Mouse (Mus musculus) liver, embryonic 16.5 days (tissue): ENCODE data around the gene Anapc4. TPM values are rescaled to one million over a fixed set of nuclear protein-coding genes. Genes with fewer than 3 reads are reported as not detected.

ENCODE experiments used
- ATAC-seq: fragments of 200-750 bp; cut with Nextera tagmentation; 2 replicates; pipeline ENCODE4 v1.8.0; 2017; ENCODE audit warnings: low read depth, mild to moderate bottlenecking, moderate number of reproducible peaks, moderate library complexity
- H3K27ac ChIP-seq: fragments of 300-500 bp; sonication (generic); 2 replicates; pipeline ENCODE4 v1.5.1; 2014; ENCODE audit warnings: mild to moderate bottlenecking, low read length
- H3K27me3 ChIP-seq: fragments of 300-500 bp; sonication (generic); 2 replicates; pipeline ENCODE4 v1.6.1; 2014; ENCODE audit warnings: low read depth, low read length, mixed read lengths; ENCODE audit not compliant: control insufficient read depth, insufficient read depth
- H3K36me3 ChIP-seq: fragments of 300-500 bp; sonication (generic); 2 replicates; pipeline ENCODE4 v1.6.1; 2014; ENCODE audit warnings: mild to moderate bottlenecking; ENCODE audit not compliant: control insufficient read depth, insufficient read depth
- H3K4me1 ChIP-seq: fragments of 300-500 bp; sonication (generic); 2 replicates; pipeline ENCODE4 v1.6.1; 2014; ENCODE audit warnings: low read depth, low read length, mixed read lengths; ENCODE audit not compliant: control insufficient read depth
- H3K4me2 ChIP-seq: fragments of 300-500 bp; sonication (generic); 2 replicates; pipeline ENCODE4 v1.6.1; 2014; ENCODE audit warnings: low read depth, low read length, mixed read lengths
- H3K4me3 ChIP-seq: fragments of 300-500 bp; sonication (generic); 2 replicates; pipeline ENCODE4 v1.5.1; 2014; ENCODE audit warnings: low read depth, mild to moderate bottlenecking, low read length
- H3K9ac ChIP-seq: fragments of 300-500 bp; sonication (generic); 2 replicates; pipeline ENCODE4 v1.6.1; 2014; ENCODE audit warnings: low read depth, low read length
- H3K9me3 ChIP-seq: fragments of 300-500 bp; sonication (generic); replicated peaks from 2 replicates; pipeline ENCODE4 v1.6.1; 2016; ENCODE audit warnings: low read length; ENCODE audit not compliant: control insufficient read depth
- WGBS: fragments of 180-500 bp; shearing (Covaris S2); extraction: QIAGEN DNeasy Blood & Tissue Kit; methylation state at CpG from one replicate; pipeline ENCODE4 v1.1.7; 2014; ENCODE audit not compliant: insufficient replicate concordance; 5-methylcytosine and 5-hydroxymethylcytosine counted together
- polyA plus RNA-seq: library from polyadenylated mRNA; unstranded; fragments of >200 nt; fragmentation: Nextera tagmentation; extraction: Ambion mirVana; gene quantifications from 2 replicates; pipeline ENCODE4 v1.2.1, GENCODE M21; 2015

Gene Anapc4
- polyA plus RNA-seq, 1 experiment from 2014 or later, result 22.2 TPM

DNA sequence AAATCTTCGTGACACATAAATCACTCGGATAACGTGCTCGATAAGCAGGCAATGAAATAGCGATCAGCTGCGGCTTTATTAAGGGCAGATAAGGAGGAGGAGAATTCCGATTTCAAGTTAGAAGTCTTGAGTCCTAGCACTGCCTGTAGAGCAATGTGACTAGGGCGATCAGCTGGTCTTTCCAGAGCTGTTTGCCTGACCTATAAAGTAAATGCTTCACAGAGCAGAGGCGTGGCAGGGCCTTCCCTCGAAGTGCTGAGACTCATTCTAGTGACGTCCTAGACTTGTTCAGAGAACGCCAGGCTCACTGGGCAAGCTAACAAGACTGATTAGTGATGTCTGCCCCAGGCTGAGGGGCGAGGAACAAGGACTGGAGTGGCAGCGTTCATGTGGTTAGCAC, 22.8 kb upstream of the Anapc4 start:
- 78% methylated on average over 14 of the region's 14 CpGs for WGBS
- H3K27ac ChIP-seq, result no peak overlapping the region
- H3K4me3 ChIP-seq, result no peak overlapping the region
- H3K9ac ChIP-seq, result no peak overlapping the region
- H3K36me3 ChIP-seq, result peaks cover 2% of the 10 kb centered on the region
- no peak overlapping the region for H3K4me2 ChIP-seq
- no peaks in the 10 kb centered on the region for H3K9me3 ChIP-seq
- no peak for ATAC-seq
- H3K4me1 ChIP-seq, result no peaks in the 10 kb centered on the region
- H3K27me3 ChIP-seq, result no peaks in the 10 kb centered on the region

- Histone ChIP-seq H3K36me3 (peaks cover 2% of the 10 kb centered on the region), H3K4me1 (no peaks in the 10 kb centered on the region), H3K4me3 (no peak overlapping the region), H3K27me3 (no peaks in the 10 kb centered on the region), H3K9ac (no peak overlapping the region), H3K9me3 (no peaks in the 10 kb centered on the region), H3K4me2 (no peak overlapping the region), H3K27ac (no peak overlapping the region)
- ATAC-seq, result no peak
- WGBS, result 89% methylated on average over 10 of the region's 10 CpGs
Observed at GRCm38 (mm10) chr5:52812456-52812855, 21.4 kb upstream of the Anapc4 start.

DNA sequence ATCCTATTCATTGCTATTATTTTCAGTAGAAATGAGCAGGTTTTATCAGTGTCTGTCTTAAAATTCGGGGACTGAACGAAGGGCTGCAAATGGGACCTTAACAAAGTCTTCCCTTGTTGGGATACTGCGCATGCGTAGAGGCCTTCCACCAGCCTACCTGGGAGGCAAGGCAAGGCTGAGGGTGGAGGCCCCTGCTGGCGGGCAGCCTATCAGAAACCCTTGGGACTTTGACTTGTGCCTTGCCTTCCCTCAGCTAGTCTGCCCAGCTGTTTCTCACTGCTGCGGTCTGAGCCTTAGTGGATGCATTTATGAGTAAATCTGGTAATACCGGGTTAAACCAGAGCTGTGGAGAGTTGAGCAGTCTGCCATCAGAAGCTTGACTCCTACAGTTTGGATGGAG, 20.5 kb upstream of the Anapc4 start:
- Histone ChIP-seq H3K9ac (no peak overlapping the region), H3K9me3 (no peaks in the 10 kb centered on the region), H3K36me3 (peaks cover 2% of the 10 kb centered on the region), H3K4me2 (no peak overlapping the region), H3K27me3 (no peaks in the 10 kb centered on the region), H3K4me3 (no peak overlapping the region), H3K4me1 (no peaks in the 10 kb centered on the region), H3K27ac (no peak overlapping the region)
- WGBS, result 83% methylated on average over 7 of the region's 7 CpGs
- ATAC-seq, result no peak

GRCm38 (mm10) chr5:52818676-52819075, 15.1 kb upstream of the Anapc4 start:
- H3K36me3 ChIP-seq, result peaks cover 7% of the 10 kb centered on the region
- H3K27me3 ChIP-seq, result no peaks in the 10 kb centered on the region
- H3K9me3 ChIP-seq, result no peaks in the 10 kb centered on the region
- H3K4me3 ChIP-seq, result no peak overlapping the region
- no peaks in the 10 kb centered on the region for H3K4me1 ChIP-seq
- no peak for ATAC-seq
- H3K9ac ChIP-seq, result no peak overlapping the region
- H3K27ac ChIP-seq, result no peak overlapping the region
- WGBS, result 84% methylated on average over 7 of the region's 7 CpGs
- no peak overlapping the region for H3K4me2 ChIP-seq

DNA sequence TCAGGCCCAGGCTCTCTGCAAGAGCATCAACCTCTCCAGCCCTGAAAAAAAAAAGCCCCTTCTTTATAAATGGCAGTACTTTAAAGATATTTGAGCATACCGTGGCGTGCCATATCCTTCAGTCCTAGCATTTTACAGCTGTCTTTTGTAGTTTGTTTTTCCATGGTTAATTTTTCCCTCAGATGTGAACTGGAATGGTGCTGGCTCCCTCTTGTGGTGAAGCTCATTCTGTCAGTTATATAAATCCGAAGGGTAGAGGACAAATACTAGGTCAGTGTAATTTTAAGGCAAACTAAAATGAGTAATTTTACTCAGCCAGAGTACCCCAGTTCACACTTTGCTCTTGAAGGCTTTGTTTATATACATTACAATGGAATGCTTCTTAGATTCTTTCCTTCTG, 12.1 kb upstream of the Anapc4 start:
- Histone ChIP-seq H3K27me3 (no peaks in the 10 kb centered on the region), H3K27ac (no peak overlapping the region), H3K4me2 (no peak overlapping the region), H3K4me1 (no peaks in the 10 kb centered on the region), H3K4me3 (no peak overlapping the region), H3K9ac (no peak overlapping the region), H3K36me3 (peaks cover 4% of the 10 kb centered on the region), H3K9me3 (no peaks in the 10 kb centered on the region)
- 51% methylated on average over 3 of the region's 3 CpGs for WGBS
- no peak for ATAC-seq

- Histone ChIP-seq H3K27ac (peak overlapping the region; percentile 42), H3K36me3 (no peaks in the 10 kb centered on the region; the same call in none of the 2 replicates), H3K4me3 (no peak overlapping the region), H3K4me1 (peaks cover 3% of the 10 kb centered on the region), H3K27me3 (no peaks in the 10 kb centered on the region), H3K9ac (no peak overlapping the region), H3K9me3 (no peaks in the 10 kb centered on the region), H3K4me2 (no peak overlapping the region)
- peak; percentile 81 for ATAC-seq
- WGBS, result 67% methylated on average over 4 of the region's 4 CpGs
Observed at GRCm38 (mm10) chr5:52827923-52828322, 5.9 kb upstream of the Anapc4 start.

GRCm38 (mm10) chr5:52833005-52833404, 807 bp upstream of the Anapc4 start:
- Histone ChIP-seq H3K4me2 (peak overlapping the region; percentile 94), H3K4me3 (peak overlapping the region; percentile 79; the same call in 1 of the 2 replicates), H3K27me3 (no peaks in the 10 kb centered on the region), H3K27ac (peak overlapping the region; percentile 94), H3K9me3 (no peaks in the 10 kb centered on the region), H3K9ac (no peak overlapping the region; the same call in 1 of the 2 replicates), H3K36me3 (0 out of 2 replicates have a peak, but pooled peaks cover 4% of the 10 kb centered on the region), H3K4me1 (peaks cover 19% of the 10 kb centered on the region)
- ATAC-seq, result peak; percentile 3; the same call in 1 of the 2 replicates

GRCm38 (mm10) chr5:52834386-52834785, 574 bp downstream of the Anapc4 start:
- no peak for ATAC-seq
- no peaks in the 10 kb centered on the region for H3K9me3 ChIP-seq
- H3K27ac ChIP-seq, result peak overlapping the region; percentile 92
- H3K4me1 ChIP-seq, result peaks cover 19% of the 10 kb centered on the region
- H3K9ac ChIP-seq, result peak overlapping the region; percentile 87
- 0 out of 2 replicates have a peak, but pooled peaks cover 4% of the 10 kb centered on the region for H3K36me3 ChIP-seq
- H3K4me2 ChIP-seq, result peak overlapping the region; percentile 94
- WGBS, result 8% methylated on average over 8 of the region's 8 CpGs
- H3K4me3 ChIP-seq, result peak overlapping the region; percentile 79
- H3K27me3 ChIP-seq, result no peaks in the 10 kb centered on the region

- Histone ChIP-seq H3K4me3 (no peak overlapping the region), H3K9ac (no peak overlapping the region), H3K4me2 (no peak overlapping the region), H3K9me3 (no peaks in the 10 kb centered on the region), H3K27me3 (no peaks in the 10 kb centered on the region), H3K36me3 (peaks cover 7% of the 10 kb centered on the region), H3K27ac (no peak overlapping the region), H3K4me1 (no peaks in the 10 kb centered on the region)
- ATAC-seq, result no peak
- WGBS, result 82% methylated on average over 7 of the region's 7 CpGs
Observed at GRCm38 (mm10) chr5:52844319-52844718, 10.5 kb downstream of the Anapc4 start.
